ENCODE assay signal across 22 mouse cellular contexts in the genomic region with DNA sequence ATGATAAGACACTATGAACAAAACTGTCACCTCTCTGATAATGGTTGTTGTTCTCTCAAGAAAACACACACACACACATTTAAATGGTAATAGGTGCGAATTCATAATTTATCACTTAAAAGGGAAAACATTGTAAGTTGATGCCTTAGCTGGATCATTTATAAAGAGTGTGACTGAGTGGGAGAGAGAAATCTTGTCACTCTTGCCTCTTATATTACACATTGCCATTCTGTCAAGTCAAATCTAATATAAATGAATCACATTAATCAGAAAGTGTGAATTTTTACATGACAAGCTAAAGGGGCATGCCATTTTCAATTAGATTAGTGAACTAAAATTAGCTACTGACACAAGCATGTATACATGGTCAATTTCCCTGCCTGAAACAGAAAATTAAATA. TPM values are rescaled to one million over a fixed set of nuclear protein-coding genes. Genes with fewer than 3 reads are reported as not detected.
"Had no signal": no experiment of that assay in that cellular context is flagged by ENCODE, and none has a peak within 500 bp of the region (broad histone marks: within the 10 kb centered on the region; RNA-seq: fewer than 3 reads in every experiment).

No protein-coding gene starts in this region.

- H3K27me3 ChIP-seq: neural tube, embryonic 13.5 days; stomach, embryonic 15.5 days had no signal

- DNase-seq: retina, postnatal 1 day; right cerebral cortex, adult 18-20 months; right cerebral cortex, postnatal 14 days; right cerebral cortex, postnatal 25 days; right cerebral cortex, postnatal 4 days; spleen, adult 18-20 months; thymus, adult 18-20 months; thymus, adult 2 months; thymus, postnatal 14 days; thymus, postnatal 25 days; thymus, postnatal 36 days; thymus, postnatal 4 days had no signal

- H3K4me1 ChIP-seq: neural tube, embryonic 13.5 days; stomach, embryonic 15.5 days had no signal

- H3K4me2 ChIP-seq: neural tube, embryonic 13.5 days; stomach, embryonic 15.5 days had no signal

- H3K9ac ChIP-seq: neural tube, embryonic 13.5 days; stomach, embryonic 15.5 days had no signal

- H3K4me3 ChIP-seq: neural tube, embryonic 13.5 days; stomach, embryonic 15.5 days had no signal

- H3K9me3 ChIP-seq: neural tube, embryonic 13.5 days; stomach, embryonic 15.5 days had no signal

- H3K27ac ChIP-seq: neural tube, embryonic 13.5 days; stomach, embryonic 15.5 days; stomach, postnatal 0 days had no signal

- H3K36me3 ChIP-seq: neural tube, embryonic 13.5 days; stomach, embryonic 15.5 days had no signal

RNA-seq across cellular contexts. Expression of a gene that starts 44.7 kb away (rescaled TPM):
- polyA plus RNA-seq: neural tube, embryonic 13.5 days; neural tube, embryonic 14.5 days; small intestine, adult 2 months; spleen, adult 2 months; stomach, embryonic 14.5 days; stomach, embryonic 15.5 days; stomach, embryonic 16.5 days; stomach, postnatal 0 days; thymus, adult 2 months; thymus, postnatal 0 days; urinary bladder, adult 2 months had no signal
